Mouse (Mus musculus) liver, embryonic 16.5 days (tissue): ENCODE measurements around the gene Lancl3. TPM values are rescaled to one million over a fixed set of nuclear protein-coding genes. Genes with fewer than 3 reads are reported as not detected.

Experiments used
- ATAC-seq: fragments of 200-750 bp; cut with Nextera tagmentation; 2 replicates; pipeline ENCODE4 v1.8.0; 2017; ENCODE audit warnings: low read depth, mild to moderate bottlenecking, moderate number of reproducible peaks, moderate library complexity
- H3K27ac ChIP-seq: fragments of 300-500 bp; sonication (generic); 2 replicates; pipeline ENCODE4 v1.5.1; 2014; ENCODE audit warnings: mild to moderate bottlenecking, low read length
- H3K27me3 ChIP-seq: fragments of 300-500 bp; sonication (generic); 2 replicates; pipeline ENCODE4 v1.6.1; 2014; ENCODE audit warnings: low read depth, low read length, mixed read lengths; ENCODE audit not compliant: control insufficient read depth, insufficient read depth
- H3K36me3 ChIP-seq: fragments of 300-500 bp; sonication (generic); 2 replicates; pipeline ENCODE4 v1.6.1; 2014; ENCODE audit warnings: mild to moderate bottlenecking; ENCODE audit not compliant: control insufficient read depth, insufficient read depth
- H3K4me1 ChIP-seq: fragments of 300-500 bp; sonication (generic); 2 replicates; pipeline ENCODE4 v1.6.1; 2014; ENCODE audit warnings: low read depth, low read length, mixed read lengths; ENCODE audit not compliant: control insufficient read depth
- H3K4me2 ChIP-seq: fragments of 300-500 bp; sonication (generic); 2 replicates; pipeline ENCODE4 v1.6.1; 2014; ENCODE audit warnings: low read depth, low read length, mixed read lengths
- H3K4me3 ChIP-seq: fragments of 300-500 bp; sonication (generic); 2 replicates; pipeline ENCODE4 v1.5.1; 2014; ENCODE audit warnings: low read depth, mild to moderate bottlenecking, low read length
- H3K9ac ChIP-seq: fragments of 300-500 bp; sonication (generic); 2 replicates; pipeline ENCODE4 v1.6.1; 2014; ENCODE audit warnings: low read depth, low read length
- H3K9me3 ChIP-seq: fragments of 300-500 bp; sonication (generic); replicated peaks from 2 replicates; pipeline ENCODE4 v1.6.1; 2016; ENCODE audit warnings: low read length; ENCODE audit not compliant: control insufficient read depth
- WGBS: fragments of 180-500 bp; shearing (Covaris S2); extraction: QIAGEN DNeasy Blood & Tissue Kit; methylation state at CpG from one replicate; pipeline ENCODE4 v1.1.7; 2014; ENCODE audit not compliant: insufficient replicate concordance; 5-methylcytosine and 5-hydroxymethylcytosine counted together
- polyA plus RNA-seq: library from polyadenylated mRNA; unstranded; fragments of >200 nt; fragmentation: Nextera tagmentation; extraction: Ambion mirVana; gene quantifications from 2 replicates; pipeline ENCODE4 v1.2.1, GENCODE M21; 2015

Gene Lancl3
- 0.19 and 0.33 TPM in 2 replicates for polyA plus RNA-seq

DNA sequence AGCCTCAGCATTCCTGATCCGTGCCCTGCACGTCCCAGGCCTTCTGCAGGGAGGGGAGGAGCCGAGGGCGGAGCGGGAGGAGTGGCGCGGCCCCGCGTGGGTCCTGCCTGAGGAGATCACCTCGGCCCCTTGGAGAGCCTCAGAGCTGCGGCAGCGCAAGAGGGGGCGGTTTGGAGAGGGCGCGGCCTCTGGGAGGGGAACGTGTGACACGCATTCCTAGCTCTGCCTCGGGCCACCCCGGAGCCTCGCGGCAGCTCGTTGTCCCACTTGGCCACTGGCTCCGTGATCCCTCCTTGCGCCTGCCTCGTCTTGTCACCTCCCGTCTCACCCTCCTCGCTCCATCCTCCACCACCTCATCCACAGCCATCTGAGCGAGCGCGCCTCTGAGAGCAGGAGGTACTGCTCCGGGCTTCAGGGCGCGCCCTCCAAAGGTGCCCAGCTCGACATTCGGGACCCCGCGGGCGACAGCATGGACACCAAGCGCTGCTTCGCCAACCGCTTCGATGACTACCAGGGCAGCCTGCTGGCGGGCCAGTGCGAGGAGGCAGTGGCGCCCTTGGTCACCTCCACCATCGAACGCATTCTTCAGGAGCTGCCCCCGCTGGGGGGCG, at the start of gene Lancl3:
Gene Lancl3 (plus strand): TSS at position 142 of the 611 bp plus-strand sequence.
- Histone ChIP-seq H3K27me3 (peaks cover 17% of the 10 kb centered on the region), H3K27ac (no peak within 1 kb of the TSS), H3K4me3 (peak within 1 kb of the TSS; percentile 40), H3K36me3 (no peaks in the 10 kb centered on the region), H3K9ac (no peak within 1 kb of the TSS), H3K9me3 (no peaks in the 10 kb centered on the region; the same call in 1 of the 2 replicates), H3K4me1 (no peaks in the 10 kb centered on the region), H3K4me2 (peak within 1 kb of the TSS; percentile 57)
- 0 out of 2 replicates have a peak, but pooled peaks have one; percentile 7 for ATAC-seq
- 12% methylated on average over 43 of the region's 49 CpGs for WGBS

DNA sequence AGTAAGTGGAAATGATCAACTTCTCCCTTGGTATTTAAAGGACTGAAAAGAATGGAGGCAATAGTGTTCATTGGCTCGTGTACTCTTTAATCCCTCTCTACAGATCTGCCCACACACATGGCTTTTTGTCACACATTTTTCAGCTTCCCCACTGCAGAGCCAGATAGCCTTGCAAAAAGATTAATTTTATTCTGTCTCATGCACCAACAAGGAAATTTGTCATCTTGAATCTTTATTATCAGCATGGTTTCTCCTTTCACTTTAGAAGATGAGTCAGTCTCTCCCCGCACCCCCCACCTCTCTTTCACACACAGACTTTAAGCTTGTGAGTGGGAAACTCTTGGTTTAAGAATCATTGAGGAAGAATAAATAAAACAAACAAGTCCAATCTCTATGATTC, 20.7 kb upstream of the Lancl3 start:
- no peaks in the 10 kb centered on the region for H3K27me3 ChIP-seq
- H3K9me3 ChIP-seq = no peaks in the 10 kb centered on the region
- 56% methylated on average over 2 of the region's 2 CpGs for WGBS
- no peak overlapping the region for H3K4me3 ChIP-seq
- H3K27ac ChIP-seq = no peak overlapping the region
- H3K4me1 ChIP-seq = no peaks in the 10 kb centered on the region
- no peaks in the 10 kb centered on the region for H3K36me3 ChIP-seq
- ATAC-seq = no peak
- no peak overlapping the region for H3K9ac ChIP-seq
- H3K4me2 ChIP-seq = no peak overlapping the region

DNA sequence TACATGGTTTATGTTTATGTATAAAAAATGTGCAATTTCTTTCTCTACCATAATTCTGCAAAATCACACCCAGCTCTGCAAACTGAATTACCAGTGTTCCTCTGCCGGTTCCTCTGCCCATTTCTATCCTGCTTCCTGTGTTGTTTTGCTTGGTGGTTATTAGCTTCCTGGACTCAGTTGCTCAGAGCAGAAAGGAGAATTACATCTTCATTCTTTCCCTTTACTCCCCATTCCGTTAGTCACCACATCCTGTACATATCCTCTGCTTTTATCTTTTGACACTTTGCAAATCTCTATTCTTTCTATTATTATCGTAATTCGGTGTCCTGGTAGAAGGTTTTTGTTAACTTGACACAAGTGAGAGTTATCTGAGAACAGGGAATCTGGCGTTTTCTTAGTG, 18.1 kb upstream of the Lancl3 start:
- no peak for ATAC-seq
- Histone ChIP-seq H3K27me3 (no peaks in the 10 kb centered on the region), H3K9me3 (no peaks in the 10 kb centered on the region), H3K27ac (no peak overlapping the region), H3K4me1 (no peaks in the 10 kb centered on the region), H3K36me3 (no peaks in the 10 kb centered on the region), H3K9ac (no peak overlapping the region), H3K4me3 (no peak overlapping the region), H3K4me2 (no peak overlapping the region)
- 29% methylated on average over 5 of the region's 5 CpGs for WGBS

DNA sequence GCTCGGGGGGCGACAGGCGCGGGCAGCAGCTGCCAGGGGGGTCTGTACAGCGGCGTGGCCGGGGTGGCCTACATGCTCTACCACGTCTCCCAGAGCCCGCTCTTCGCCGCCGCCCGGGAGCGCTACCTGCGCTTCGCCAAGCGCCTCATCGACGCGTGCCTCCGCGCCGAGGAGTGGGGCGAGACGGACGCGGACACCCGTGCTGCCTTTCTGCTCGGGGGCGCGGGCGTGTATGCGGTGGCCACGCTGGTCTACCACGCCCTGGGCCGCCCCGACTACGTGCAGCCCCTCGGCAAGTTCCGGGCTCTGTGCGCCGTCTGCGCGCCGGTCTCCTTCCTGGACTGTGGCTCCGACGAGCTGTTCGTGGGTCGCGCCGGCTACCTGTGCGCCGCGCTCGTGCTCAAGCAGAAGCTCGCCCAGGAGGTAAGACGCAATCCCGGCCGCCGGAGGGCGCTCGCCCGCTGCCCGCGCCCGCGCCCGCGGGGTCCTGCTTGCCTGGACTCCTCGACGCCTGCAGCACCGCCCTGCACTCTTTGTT, 747 bp downstream of the Lancl3 start:
- WGBS = 20% methylated on average over 72 of the region's 72 CpGs
- no peak for ATAC-seq
- no peaks in the 10 kb centered on the region for H3K36me3 ChIP-seq
- no peak overlapping the region for H3K27ac ChIP-seq
- H3K4me2 ChIP-seq = peak overlapping the region; percentile 57
- H3K9me3 ChIP-seq = no peaks in the 10 kb centered on the region; the same call in 1 of the 2 replicates
- peaks cover 17% of the 10 kb centered on the region for H3K27me3 ChIP-seq
- H3K9ac ChIP-seq = no peak overlapping the region
- H3K4me3 ChIP-seq = peak overlapping the region; percentile 40
- no peaks in the 10 kb centered on the region for H3K4me1 ChIP-seq

DNA sequence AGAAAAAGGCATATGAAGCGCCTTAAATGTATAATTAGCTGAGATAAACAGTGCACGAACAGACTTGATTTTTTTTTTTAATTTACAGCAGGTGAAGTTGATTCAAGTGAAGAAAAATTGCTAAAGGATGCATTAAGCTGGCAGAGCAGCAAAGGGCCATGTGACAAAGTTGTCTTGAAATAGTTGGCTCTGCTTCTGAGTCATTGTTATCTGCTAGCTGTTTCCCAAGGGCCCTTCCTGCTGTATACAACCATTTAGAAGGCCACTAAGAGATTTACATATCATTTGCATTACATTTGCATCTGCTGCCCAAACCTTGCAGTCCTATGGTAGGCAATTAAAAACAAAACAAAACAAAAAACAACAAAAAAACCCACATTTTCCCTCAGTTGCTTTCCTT, 2.3 kb downstream of the Lancl3 start:
- Histone ChIP-seq H3K4me2 (no peak overlapping the region), H3K36me3 (no peaks in the 10 kb centered on the region), H3K9me3 (no peaks in the 10 kb centered on the region; the same call in 1 of the 2 replicates), H3K4me1 (no peaks in the 10 kb centered on the region), H3K4me3 (no peak overlapping the region), H3K27me3 (peaks cover 17% of the 10 kb centered on the region), H3K27ac (no peak overlapping the region), H3K9ac (no peak overlapping the region)
- 51% methylated on average over 2 of the region's 2 CpGs for WGBS
- ATAC-seq = no peak

DNA sequence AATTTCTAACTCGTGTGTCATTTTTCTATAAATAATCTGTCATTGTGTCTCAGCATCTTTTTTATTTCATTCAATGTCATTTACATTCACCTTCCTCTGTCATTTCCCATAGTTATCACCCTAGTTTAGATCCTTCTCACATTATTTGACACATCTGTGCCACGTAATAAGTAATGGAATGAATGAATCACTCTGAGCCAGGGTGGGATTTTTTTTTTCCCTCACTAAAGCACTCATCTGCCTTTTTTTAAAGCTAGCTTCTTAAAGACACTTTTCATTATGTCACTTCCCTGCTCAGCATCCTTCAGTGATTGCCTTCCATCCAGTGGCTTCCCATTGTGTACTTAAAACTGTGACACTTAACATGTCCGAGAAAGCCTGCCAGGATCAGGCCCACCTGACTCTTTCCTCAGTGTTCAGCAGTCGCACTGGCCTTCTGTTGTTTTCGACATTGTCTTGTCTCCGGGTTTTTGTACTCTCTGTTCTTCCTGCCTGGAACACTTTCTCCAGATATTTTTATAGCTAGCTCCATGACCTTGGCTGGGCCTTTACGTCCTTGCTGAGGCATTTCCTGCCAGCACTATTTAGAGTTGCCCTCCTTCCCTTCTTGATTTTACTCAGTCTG, 3.2 kb downstream of the Lancl3 start:
- H3K9ac ChIP-seq = no peak overlapping the region
- H3K4me1 ChIP-seq = no peaks in the 10 kb centered on the region
- no peaks in the 10 kb centered on the region; the same call in 1 of the 2 replicates for H3K9me3 ChIP-seq
- WGBS = 50% methylated on average over 7 of the region's 7 CpGs
- H3K27me3 ChIP-seq = peaks cover 17% of the 10 kb centered on the region
- H3K27ac ChIP-seq = no peak overlapping the region
- no peaks in the 10 kb centered on the region for H3K36me3 ChIP-seq
- H3K4me2 ChIP-seq = no peak overlapping the region
- ATAC-seq = no peak
- no peak overlapping the region for H3K4me3 ChIP-seq

DNA sequence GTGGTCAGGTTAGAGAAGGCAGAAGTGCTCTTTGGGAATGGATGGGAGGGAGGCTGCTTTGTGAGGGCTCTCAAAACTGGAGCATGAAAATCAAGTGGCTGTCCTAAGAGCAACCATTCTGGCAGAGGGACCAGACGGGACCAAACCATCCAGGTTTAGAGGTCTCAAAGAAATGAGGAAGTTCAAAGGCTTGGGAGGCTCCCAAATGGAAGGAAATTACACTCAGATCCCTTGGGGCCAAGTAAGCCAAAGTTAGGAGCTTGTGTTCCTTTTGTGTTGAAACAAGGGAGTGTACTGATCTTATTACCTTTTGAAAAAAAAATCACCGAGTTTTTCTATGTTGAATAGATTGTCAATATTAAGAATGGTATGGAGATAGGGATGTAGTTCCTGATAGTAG, 5.4 kb downstream of the Lancl3 start:
- Histone ChIP-seq H3K36me3 (no peaks in the 10 kb centered on the region), H3K4me3 (no peak overlapping the region), H3K27ac (no peak overlapping the region), H3K4me1 (no peaks in the 10 kb centered on the region), H3K27me3 (peaks cover 5% of the 10 kb centered on the region), H3K4me2 (no peak overlapping the region), H3K9me3 (no peaks in the 10 kb centered on the region), H3K9ac (no peak overlapping the region)
- 48% methylated on average over 2 of the region's 2 CpGs for WGBS
- no peak for ATAC-seq

DNA sequence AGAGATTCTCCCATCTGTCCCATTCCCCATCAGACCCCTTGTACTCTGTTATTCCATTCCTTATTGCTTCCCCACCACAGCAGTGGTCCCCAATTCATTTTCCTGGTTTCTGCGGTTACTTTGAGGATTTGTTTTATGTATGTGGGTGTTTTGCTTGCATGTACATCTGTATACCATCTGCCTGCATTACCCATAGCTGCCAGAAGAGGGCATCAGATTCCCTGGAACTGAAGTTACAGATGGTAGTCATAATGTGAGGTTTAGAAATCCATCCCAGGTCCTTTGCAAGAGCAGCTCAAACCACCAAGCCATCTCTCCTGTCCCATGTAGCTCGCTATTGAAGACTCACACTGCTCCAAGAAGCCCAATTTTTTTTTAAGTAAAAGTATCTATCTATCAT, 16.5 kb downstream of the Lancl3 start:
- Histone ChIP-seq H3K9me3 (no peaks in the 10 kb centered on the region), H3K36me3 (no peaks in the 10 kb centered on the region), H3K27ac (no peak overlapping the region), H3K4me2 (no peak overlapping the region), H3K4me1 (no peaks in the 10 kb centered on the region), H3K4me3 (no peak overlapping the region), H3K9ac (no peak overlapping the region), H3K27me3 (no peaks in the 10 kb centered on the region)
- no peak for ATAC-seq
- WGBS = 72% methylated on average over 2 of the region's 2 CpGs

DNA sequence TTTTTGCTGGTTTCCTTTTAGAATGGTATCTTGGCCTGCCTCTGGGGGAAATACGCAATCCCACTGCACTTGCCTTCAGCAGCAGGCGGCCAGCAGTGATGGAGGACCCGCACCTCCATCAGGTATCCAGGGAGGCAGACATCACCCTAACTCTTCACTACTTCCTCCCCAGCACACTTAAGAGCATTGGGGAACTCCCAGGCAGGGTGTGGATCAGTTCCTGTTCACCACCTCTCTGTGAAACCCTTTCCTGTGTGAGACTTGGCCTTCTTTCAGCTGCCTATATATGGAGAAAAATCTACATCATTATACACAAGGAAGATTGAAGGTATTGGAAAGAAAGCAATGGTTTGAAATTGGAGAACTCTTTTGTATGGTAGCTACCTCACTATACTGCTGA, 19.9 kb downstream of the Lancl3 start:
- WGBS = 80% methylated on average over 3 of the region's 3 CpGs
- Histone ChIP-seq H3K4me3 (no peak overlapping the region), H3K36me3 (no peaks in the 10 kb centered on the region), H3K27me3 (no peaks in the 10 kb centered on the region), H3K9me3 (no peaks in the 10 kb centered on the region), H3K9ac (no peak overlapping the region), H3K4me1 (no peaks in the 10 kb centered on the region; the same call in 1 of the 2 replicates), H3K4me2 (no peak overlapping the region), H3K27ac (no peak overlapping the region)
- ATAC-seq = no peak
